In the genomic region with DNA sequence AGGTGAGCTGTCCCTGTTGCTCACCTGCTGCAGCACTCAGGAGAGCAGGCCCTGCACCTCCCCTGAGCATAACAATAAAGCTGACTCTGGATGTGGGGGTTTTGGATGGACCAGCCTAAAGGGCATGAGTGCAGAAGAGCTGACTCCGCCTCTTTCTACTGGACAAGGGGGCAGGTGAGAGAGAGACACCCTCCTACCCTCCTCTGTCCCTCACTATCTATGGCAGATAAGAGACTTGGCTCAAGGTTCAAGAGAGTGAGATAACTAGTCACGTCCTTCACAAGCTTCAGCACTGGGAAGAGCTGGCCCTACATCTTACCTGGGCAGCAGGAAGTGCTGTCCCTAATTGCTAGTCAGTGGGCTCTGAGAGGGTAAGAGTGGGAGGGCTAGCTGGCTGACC, we compare ENCODE assay signal across 15 mouse cellular contexts.
"Had no signal": no experiment of that assay in that cellular context is flagged by ENCODE, and none has a peak within 500 bp of the region (broad histone marks: within the 10 kb centered on the region; RNA-seq: fewer than 3 reads in every experiment).

No protein-coding gene starts in this region.

- H3K9me3 ChIP-seq: liver, embryonic 13.5 days; lung, embryonic 15.5 days; midbrain, embryonic 15.5 days; neural tube, embryonic 12.5 days had no signal

- H3K36me3 ChIP-seq: liver, embryonic 13.5 days; lung, embryonic 15.5 days; midbrain, embryonic 15.5 days; neural tube, embryonic 12.5 days had no signal

- ATAC-seq: liver, postnatal 0 days; midbrain, embryonic 15.5 days had no signal

- H3K4me1 ChIP-seq: liver, embryonic 13.5 days; lung, embryonic 15.5 days; midbrain, embryonic 15.5 days; neural tube, embryonic 12.5 days had no signal

- H3K4me3 ChIP-seq: layer of hippocampus, adult 2 months; liver, embryonic 13.5 days; lung, embryonic 15.5 days; midbrain, embryonic 15.5 days; neural tube, embryonic 12.5 days had no signal

- H3K9ac ChIP-seq: liver, embryonic 13.5 days; liver, postnatal 0 days; lung, embryonic 15.5 days; midbrain, embryonic 15.5 days; neural tube, embryonic 12.5 days had no signal

- H3K27ac ChIP-seq: kidney, postnatal 0 days; layer of hippocampus, adult 2 months; liver, embryonic 13.5 days; lung, embryonic 15.5 days; macrophage; midbrain, embryonic 15.5 days; neural tube, embryonic 12.5 days had no signal

- H3K4me2 ChIP-seq: liver, embryonic 13.5 days; lung, embryonic 15.5 days; midbrain, embryonic 15.5 days; neural tube, embryonic 12.5 days had no signal

- H3K27me3 ChIP-seq: liver, embryonic 13.5 days; lung, embryonic 15.5 days; midbrain, embryonic 15.5 days; neural tube, embryonic 12.5 days had no signal

- DNase-seq: kidney, adult 11 months; kidney, adult 9 months; kidney, postnatal 36 days; left cerebral cortex, postnatal 4 days; liver; liver, embryonic 13.5 days; liver, postnatal 0 days; lung, postnatal 14 days; thymus, postnatal 14 days had no signal
